Mouse (Mus musculus): ENCODE data around the gene Gm10320.

Gene Gm10320

GRCm38 (mm10) chr13:98461467-98461866 lies 30.3 kb downstream of the Gm10320 start:
- no peak for DNase-seq (ENCODE audit: low spot score)

- DNase-seq (ENCODE audit: low spot score) = no peak
Observed at GRCm38 (mm10) chr13:98456398-98456797, 35.4 kb downstream of the Gm10320 start.

GRCm38 (mm10) chr13:98455646-98456045 lies 36.2 kb downstream of the Gm10320 start:
- DNase-seq (ENCODE audit: low spot score) = no peak

- no peak for DNase-seq (ENCODE audit: low spot score)
Observed at GRCm38 (mm10) chr13:98454224-98454967, 37.4 kb downstream of the Gm10320 start.

- DNase-seq (ENCODE audit: low spot score) = no peak
Observed at GRCm38 (mm10) chr13:98453146-98453545, 38.7 kb downstream of the Gm10320 start.

GRCm38 (mm10) chr13:98448696-98449095 lies 43.1 kb downstream of the Gm10320 start:
- DNase-seq (ENCODE audit: low spot score) = no peak

GRCm38 (mm10) chr13:98447741-98448140 lies 44.1 kb downstream of the Gm10320 start:
- no peak for DNase-seq (ENCODE audit: low spot score)

- DNase-seq (ENCODE audit: low spot score) = no peak
Observed at GRCm38 (mm10) chr13:98445391-98446125, 46.2 kb downstream of the Gm10320 start.

GRCm38 (mm10) chr13:98441001-98441400 lies 50.8 kb downstream of the Gm10320 start:
- DNase-seq (ENCODE audit: low spot score) = no peak

- no peak for DNase-seq (ENCODE audit: low spot score)
Observed at GRCm38 (mm10) chr13:98440293-98440952, 51.4 kb downstream of the Gm10320 start.
